Mouse (Mus musculus): ENCODE results near the gene Mettl8. TPM values are rescaled to one million over a fixed set of nuclear protein-coding genes. Genes with fewer than 3 reads are reported as not detected.

Gene Mettl8
- total RNA-seq, 1 experiment from 2014 or later = 14.1 TPM

- peak; percentile 64 to 73 for ATAC-seq (replicated peaks in 1 of 2; ENCODE audit: insufficient read depth in 1 of 2, low FRiP score in 2 of 2, low TSS enrichment in 1 of 2, low read depth in 1 of 2, poor library complexity in 2 of 2, severe bottlenecking in 2 of 2)
These were observed 135.4 kb downstream of the Mettl8 start for GRCm38 (mm10) chr2:70919913-70920522.

DNA sequence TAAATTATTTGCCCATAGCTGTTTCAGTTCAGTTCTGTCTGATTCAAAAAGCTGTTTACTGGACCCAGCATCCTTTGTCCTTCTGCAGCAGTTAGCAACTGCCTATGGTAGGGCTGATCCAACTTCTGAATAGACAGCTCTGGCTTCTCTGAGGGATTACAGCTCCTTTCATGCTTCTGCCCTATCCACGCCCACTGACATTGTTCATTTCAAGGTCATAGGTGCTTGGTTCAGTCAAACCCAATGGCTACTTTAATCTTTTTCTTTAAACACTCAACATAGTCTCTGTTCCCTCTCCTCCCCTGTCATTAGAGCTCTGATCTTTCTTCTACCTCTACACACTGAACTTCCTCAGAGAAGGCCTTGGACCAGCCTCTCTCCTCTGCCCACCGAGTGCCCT, 136.9 kb downstream of the Mettl8 start:
- ATAC-seq (replicated peaks in 1 of 2; ENCODE audit: insufficient read depth in 1 of 2, low FRiP score in 2 of 2, low TSS enrichment in 1 of 2, low read depth in 1 of 2, poor library complexity in 2 of 2, severe bottlenecking in 2 of 2) = no peak

Other genes with a start within 250 kb of the Mettl8 start
- gene Tlk1, start 229.9 kb downstream of the Mettl8 start, total RNA-seq (2017) = 58.1 and 63.6 TPM in 2 replicates
- gene Dcaf17, start 255 bp downstream of the Mettl8 start, total RNA-seq (2017) = 16.7 and 17.2 TPM in 2 replicates
- gene Cybrd1, start 62.3 kb upstream of the Mettl8 start, total RNA-seq (2017) = not detected in 2 replicates
- 124 and 125 TPM in 2 replicates for gene Dync1i2, start 156.1 kb upstream of the Mettl8 start, total RNA-seq (2017)

Data from hematopoietic stem cell, adult 5-6 weeks (primary cell).